Comparison of ENCODE assay signal across 11 mouse cellular contexts in the genomic region with DNA sequence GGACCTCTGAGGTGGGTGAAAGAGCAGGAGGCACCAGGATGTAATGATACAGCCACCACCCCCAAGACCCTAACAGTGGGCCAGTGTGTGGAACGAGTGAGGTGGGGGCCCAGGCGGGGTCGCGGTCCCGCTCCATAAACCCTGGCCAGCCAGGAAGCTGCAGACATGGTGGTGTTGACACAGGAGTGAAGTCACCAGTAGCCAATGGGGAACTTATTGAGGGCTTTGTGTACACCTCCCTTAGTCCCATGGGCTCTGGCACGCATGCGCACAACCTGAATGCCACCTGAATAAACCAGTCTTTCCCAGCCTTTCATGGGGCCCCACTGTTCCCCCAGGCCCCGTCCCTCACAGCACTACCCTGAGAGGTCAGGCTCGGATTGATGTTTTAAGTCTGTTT. TPM values are rescaled to one million over a fixed set of nuclear protein-coding genes. Genes with fewer than 3 reads are reported as not detected.
DNase-seq lines count a peak whose midpoint lies in the region; ATAC-seq lines count a peak whose summit lies in the region.
"Had no signal": no experiment of that assay in that cellular context is flagged by ENCODE, and none has a peak within 500 bp of the region (broad histone marks: within the 10 kb centered on the region; RNA-seq: fewer than 3 reads in every experiment).

No protein-coding gene starts in this region.

- no peak for ATAC-seq in hindbrain, embryonic 11.5 days (ENCODE audit: low FRiP score)
- no peak for ATAC-seq in hindbrain, embryonic 14.5 days (ENCODE audit: low FRiP score)
- ATAC-seq in embryonic facial prominence, embryonic 12.5 days (ENCODE audit: insufficient number of reproducible peaks, insufficient read depth, low FRiP score, low TSS enrichment): no peak
- ATAC-seq in liver, embryonic 13.5 days (ENCODE audit: low read depth): peak; percentile 22

- DNase-seq in hindbrain, embryonic 11.5 days (ENCODE audit: low spot score): peak; percentile 40
- DNase-seq in hindbrain, embryonic 14.5 days (ENCODE audit: low spot score): no peak
- peak; percentile 67 for DNase-seq in embryo, embryonic 10.5 days (ENCODE audit: low spot score)
- no peak for DNase-seq in liver, embryonic 13.5 days
- DNase-seq in thymus, postnatal 4 days: no peak
- DNase-seq in frontal cortex, postnatal 10 days (ENCODE audit: low spot score in 2 of 2): no peak
- DNase-seq: adrenal gland, postnatal 14 days; kidney, adult 2 months; right cerebral cortex, postnatal 4 days; thymus, postnatal 25 days had no signal

- H3K27me3 ChIP-seq in hindbrain, embryonic 11.5 days (ENCODE audit: control insufficient read depth, insufficient read depth, low read length): no peaks in the 10 kb centered on the region
- no peaks in the 10 kb centered on the region for H3K27me3 ChIP-seq in hindbrain, embryonic 14.5 days (ENCODE audit: control insufficient read depth, insufficient read depth, low read length)
- H3K27me3 ChIP-seq in embryonic facial prominence, embryonic 12.5 days: no peaks in the 10 kb centered on the region
- H3K27me3 ChIP-seq in liver, embryonic 13.5 days: no peaks in the 10 kb centered on the region

- H3K4me2 ChIP-seq in hindbrain, embryonic 11.5 days (replicated peaks; ENCODE audit: low read depth, low read length): no peak overlapping the region
- no peak overlapping the region for H3K4me2 ChIP-seq in hindbrain, embryonic 14.5 days (replicated peaks)
- no peak overlapping the region for H3K4me2 ChIP-seq in embryonic facial prominence, embryonic 12.5 days (replicated peaks)
- H3K4me2 ChIP-seq in liver, embryonic 13.5 days: no peak overlapping the region

- no peak overlapping the region for H3K9ac ChIP-seq in hindbrain, embryonic 11.5 days (ENCODE audit: low read depth, low read length)
- H3K9ac ChIP-seq in hindbrain, embryonic 14.5 days: no peak overlapping the region
- no peak overlapping the region for H3K9ac ChIP-seq in embryonic facial prominence, embryonic 12.5 days
- H3K9ac ChIP-seq in liver, embryonic 13.5 days: peak overlapping the region; percentile 37; the same call in 1 of the 2 replicates

- no peak overlapping the region for H3K4me3 ChIP-seq in hindbrain, embryonic 11.5 days (ENCODE audit: low read depth, low read length)
- no peak overlapping the region for H3K4me3 ChIP-seq in hindbrain, embryonic 14.5 days (replicated peaks; ENCODE audit: low read length)
- H3K4me3 ChIP-seq in embryonic facial prominence, embryonic 12.5 days: no peak overlapping the region
- H3K4me3 ChIP-seq in liver, embryonic 13.5 days (replicated peaks): no peak overlapping the region

- H3K27ac ChIP-seq in hindbrain, embryonic 11.5 days (ENCODE audit: low read depth, low read length): no peak overlapping the region
- H3K27ac ChIP-seq in hindbrain, embryonic 14.5 days: no peak overlapping the region
- H3K27ac ChIP-seq in embryonic facial prominence, embryonic 12.5 days: peak overlapping the region; percentile 93
- peak overlapping the region; percentile 86 for H3K27ac ChIP-seq in liver, embryonic 13.5 days

- H3K36me3 ChIP-seq in hindbrain, embryonic 11.5 days (ENCODE audit: control insufficient read depth, insufficient read depth, low read length): no peaks in the 10 kb centered on the region
- H3K36me3 ChIP-seq in hindbrain, embryonic 14.5 days (replicated peaks; ENCODE audit: control insufficient read depth, insufficient read depth): no peaks in the 10 kb centered on the region
- H3K36me3 ChIP-seq in embryonic facial prominence, embryonic 12.5 days: no peaks in the 10 kb centered on the region
- H3K36me3 ChIP-seq in liver, embryonic 13.5 days: no peaks in the 10 kb centered on the region

- WGBS in hindbrain, embryonic 11.5 days: 69% methylated on average over 9 of the region's 9 CpGs
- 83% methylated on average over 9 of the region's 9 CpGs for WGBS in hindbrain, embryonic 14.5 days
- 52% methylated on average over 9 of the region's 9 CpGs for WGBS in embryonic facial prominence, embryonic 12.5 days
- WGBS in liver, embryonic 13.5 days (ENCODE audit: insufficient replicate concordance): 55% methylated on average over 9 of the region's 9 CpGs

- H3K9me3 ChIP-seq in hindbrain, embryonic 11.5 days (ENCODE audit: control insufficient read depth, low read length): no peaks in the 10 kb centered on the region
- no peaks in the 10 kb centered on the region for H3K9me3 ChIP-seq in hindbrain, embryonic 14.5 days (ENCODE audit: control insufficient read depth, low read length)
- no peaks in the 10 kb centered on the region for H3K9me3 ChIP-seq in embryonic facial prominence, embryonic 12.5 days
- no peaks in the 10 kb centered on the region for H3K9me3 ChIP-seq in liver, embryonic 13.5 days (replicated peaks)

- peaks cover 2% of the 10 kb centered on the region; the same call in 1 of the 2 replicates for H3K4me1 ChIP-seq in hindbrain, embryonic 11.5 days (replicated peaks; ENCODE audit: control insufficient read depth, insufficient read depth, low read length)
- 0 out of 2 replicates have a peak, but pooled peaks cover 4% of the 10 kb centered on the region for H3K4me1 ChIP-seq in hindbrain, embryonic 14.5 days (replicated peaks; ENCODE audit: control insufficient read depth, insufficient read depth, low read length)
- peaks cover 65% of the 10 kb centered on the region for H3K4me1 ChIP-seq in embryonic facial prominence, embryonic 12.5 days
- H3K4me1 ChIP-seq in liver, embryonic 13.5 days (replicated peaks): peaks cover 63% of the 10 kb centered on the region

RNA-seq across cellular contexts. Expression of a gene that starts 38.1 kb away (rescaled TPM):
- polyA plus RNA-seq in hindbrain, embryonic 11.5 days (2014; fragmentation: Nextera tagmentation; extraction: Ambion mirVana): 13.5 and 13.9 TPM in 2 replicates
- polyA plus RNA-seq in hindbrain, embryonic 14.5 days (2014; fragmentation: Nextera tagmentation; extraction: Ambion mirVana): 21.6 and 22.9 TPM in 2 replicates
- 19.8 and 32.6 TPM in 2 replicates for polyA plus RNA-seq in embryonic facial prominence, embryonic 12.5 days (2016; fragmentation: Nextera tagmentation; extraction: Ambion mirVana)
- 11.3 and 12.2 TPM in 2 replicates for polyA plus RNA-seq in liver, embryonic 13.5 days (2015; fragmentation: Nextera tagmentation; extraction: Ambion mirVana)

Comparison
In these comparisons a context has a peak if more than half of its experiments do, and no peak if none do; other contexts are left out.
1. DNase-seq: peak in hindbrain, embryonic 11.5 days (single experiment) and embryo, embryonic 10.5 days (single experiment); none in hindbrain, embryonic 14.5 days (single experiment), liver, embryonic 13.5 days (single experiment), thymus, postnatal 4 days (single experiment) and frontal cortex, postnatal 10 days (0 of 2).
2. H3K27ac ChIP-seq: peak in embryonic facial prominence, embryonic 12.5 days (single experiment) and liver, embryonic 13.5 days (single experiment); none in hindbrain, embryonic 11.5 days (single experiment) and hindbrain, embryonic 14.5 days (single experiment).